Mouse (Mus musculus): ENCODE data around the gene Tgtp1. TPM values are rescaled to one million over a fixed set of nuclear protein-coding genes. Genes with fewer than 3 reads are reported as not detected.
"Not testable (repeated sequence)": the region's sequence is repeated elsewhere in the genome, so short reads cannot be mapped to it uniquely, and the experiment has no call there.

The Tgtp1 gene
- polyA plus RNA-seq, 1 experiment from 2014 or later = not detected

DNA sequence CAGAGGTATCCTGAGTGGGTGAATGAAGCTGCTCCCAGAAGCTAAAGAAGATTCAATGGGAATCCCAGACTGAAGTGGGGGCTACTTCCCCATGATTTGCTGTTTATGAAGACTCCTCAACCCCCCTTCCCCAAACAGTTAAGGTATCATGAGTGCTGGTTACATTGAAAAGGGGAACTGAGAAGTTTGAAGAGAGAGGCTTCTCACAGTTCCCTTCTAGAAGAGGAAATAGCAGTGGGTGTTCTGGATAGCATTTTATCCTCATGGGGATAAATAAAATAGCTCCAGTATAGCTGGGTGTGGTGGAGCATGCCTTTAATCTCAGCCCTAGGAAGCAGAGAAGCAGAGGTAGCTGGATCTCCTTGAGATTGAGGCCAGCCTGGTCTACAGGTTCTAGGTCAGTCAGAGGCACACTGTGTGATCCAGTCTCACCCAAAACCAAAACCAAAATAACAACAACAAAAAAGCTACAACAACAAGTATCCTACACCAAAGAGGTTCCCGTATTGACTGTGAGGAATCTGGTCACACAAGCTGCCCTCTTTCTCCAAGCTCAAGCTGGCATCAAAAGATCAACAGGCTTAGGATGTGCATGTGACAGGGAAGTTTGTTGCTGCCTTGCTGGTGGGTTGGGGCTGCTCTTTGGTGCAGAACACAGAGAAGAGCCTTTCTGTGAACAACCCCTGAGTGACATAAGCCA lies 15.6 kb downstream of the Tgtp1 start, which contains the start of gene Olfr56:
Olfr56 (plus strand) TSS at position 650 of the 700 bp plus-strand sequence.
- no CpG with 5 or more reads among the region's 1 CpGs for WGBS
- H3K4me3 ChIP-seq; H3K4me1 ChIP-seq; H3K9me3 ChIP-seq (replicated peaks); H3K27me3 ChIP-seq; H3K36me3 ChIP-seq (ENCODE audit: poor library complexity, severe bottlenecking); H3K9ac ChIP-seq; H3K27ac ChIP-seq; ATAC-seq; H3K4me2 ChIP-seq: not testable (repeated sequence)

DNA sequence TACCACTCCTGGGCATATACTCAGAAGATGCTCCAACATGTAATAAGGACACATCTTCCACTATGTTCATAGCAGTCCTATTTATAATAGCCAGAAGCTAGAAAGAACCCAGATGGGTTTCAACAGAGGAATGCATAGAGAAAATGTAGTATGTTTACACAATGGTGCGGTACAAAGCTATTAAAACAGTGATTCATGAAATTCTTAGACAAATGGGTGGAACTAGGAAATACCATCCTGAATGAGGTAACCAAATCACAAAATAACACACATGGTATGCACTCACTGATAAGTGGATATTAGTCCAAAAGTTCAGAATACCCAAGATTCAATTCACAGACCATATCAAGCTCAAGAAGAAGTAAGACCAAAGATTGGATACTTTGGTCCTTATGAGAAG lies 19.3 kb downstream of the Tgtp1 start:
- not testable (repeated sequence) for H3K4me2 ChIP-seq; H3K4me3 ChIP-seq; H3K4me1 ChIP-seq; H3K36me3 ChIP-seq (ENCODE audit: poor library complexity, severe bottlenecking); ATAC-seq; H3K9me3 ChIP-seq (replicated peaks); H3K9ac ChIP-seq; H3K27ac ChIP-seq; H3K27me3 ChIP-seq
- no CpG with 5 or more reads among the region's 1 CpGs for WGBS

DNA sequence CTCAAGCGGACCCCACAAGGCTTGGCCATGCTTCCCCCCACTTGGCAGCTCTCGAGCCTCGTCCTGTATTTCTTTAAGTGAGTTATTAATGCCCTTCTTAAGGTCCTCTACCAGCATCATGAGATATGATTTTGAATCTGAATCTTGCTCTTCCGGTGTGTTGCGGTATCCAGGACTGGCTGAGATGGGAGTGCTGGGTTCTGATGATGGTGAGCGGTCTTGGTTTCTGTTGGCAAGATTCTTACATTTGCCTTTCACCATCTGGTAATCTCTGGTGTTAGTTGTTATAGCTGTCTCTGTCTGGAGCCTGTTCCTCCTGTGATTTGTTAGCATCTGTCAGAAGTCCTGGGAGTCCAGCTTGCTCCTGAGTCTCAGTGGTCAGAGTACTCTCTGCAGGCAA lies 47.9 kb downstream of the Tgtp1 start, which contains the start of gene Psme2b:
Psme2b (minus strand) TSS at position 101 of the 400 bp plus-strand sequence.
- H3K9ac ChIP-seq; H3K36me3 ChIP-seq (ENCODE audit: poor library complexity, severe bottlenecking); H3K9me3 ChIP-seq (replicated peaks); H3K27ac ChIP-seq; H3K4me3 ChIP-seq; H3K4me1 ChIP-seq; H3K4me2 ChIP-seq; ATAC-seq; H3K27me3 ChIP-seq: not testable (repeated sequence)
- 91% methylated on average over 6 of the region's 6 CpGs for WGBS

DNA sequence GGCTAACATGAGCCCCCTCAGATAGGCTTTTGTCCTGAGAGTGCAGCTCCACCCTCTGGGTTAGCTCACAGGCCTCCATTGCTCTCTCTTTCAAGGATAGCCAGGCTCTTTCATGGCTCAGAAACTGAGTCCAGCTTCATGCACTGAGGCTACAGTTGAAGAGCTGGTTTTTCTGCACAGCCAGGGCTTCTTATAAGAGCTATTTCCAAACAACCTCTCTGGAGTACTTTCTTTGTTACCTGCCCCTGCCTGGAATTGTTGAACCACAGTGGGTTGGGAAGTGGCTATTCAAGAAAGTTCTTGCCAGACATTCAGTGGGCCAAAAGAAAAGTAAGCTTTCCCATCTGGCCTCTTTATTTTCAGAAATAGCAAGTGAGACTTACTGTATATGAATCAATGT lies 54.7 kb downstream of the Tgtp1 start:
- not testable (repeated sequence) for H3K9ac ChIP-seq; H3K4me3 ChIP-seq; H3K4me2 ChIP-seq; H3K4me1 ChIP-seq; H3K27me3 ChIP-seq; ATAC-seq; H3K9me3 ChIP-seq (replicated peaks); H3K27ac ChIP-seq; H3K36me3 ChIP-seq (ENCODE audit: poor library complexity, severe bottlenecking)

Other genes starting within 250 kb of the Tgtp1 start
- 585 and 587 TPM in 2 replicates for gene Rack1, start 193.8 kb downstream of the Tgtp1 start, polyA plus RNA-seq (2015; fragmentation: Nextera tagmentation; extraction: Ambion mirVana)
- 6.0 and 7.4 TPM in 2 replicates for gene Trim41, start 176.8 kb downstream of the Tgtp1 start, polyA plus RNA-seq (2015; fragmentation: Nextera tagmentation; extraction: Ambion mirVana)
- 0.71 and 0.80 TPM in 2 replicates for gene Trim7, start 168.0 kb downstream of the Tgtp1 start, polyA plus RNA-seq (2015; fragmentation: Nextera tagmentation; extraction: Ambion mirVana)
- gene Gm12184, start 167.5 kb downstream of the Tgtp1 start, polyA plus RNA-seq (2015; fragmentation: Nextera tagmentation; extraction: Ambion mirVana) = 4.2 and 5.2 TPM in 2 replicates
- 1.6 and 1.9 TPM in 2 replicates for gene Irgm1, start 122.5 kb downstream of the Tgtp1 start, polyA plus RNA-seq (2015; fragmentation: Nextera tagmentation; extraction: Ambion mirVana)
- gene Gm5431, start 92.0 kb downstream of the Tgtp1 start, polyA plus RNA-seq (2015; fragmentation: Nextera tagmentation; extraction: Ambion mirVana) = 0.08 TPM in 1 of 2 replicates, not detected in the other
- 1.5 and 2.2 TPM in 2 replicates for gene Psme2b, start 48.0 kb downstream of the Tgtp1 start, polyA plus RNA-seq (2015; fragmentation: Nextera tagmentation; extraction: Ambion mirVana)
- not detected in 2 replicates for gene Olfr56, start 15.3 kb downstream of the Tgtp1 start, polyA plus RNA-seq (2015; fragmentation: Nextera tagmentation; extraction: Ambion mirVana)
- gene 9930111J21Rik1, start 14.8 kb downstream of the Tgtp1 start, polyA plus RNA-seq (2015; fragmentation: Nextera tagmentation; extraction: Ambion mirVana) = 0.15 and 0.24 TPM in 2 replicates
- not detected in 2 replicates for gene Gm12185, start 1.9 kb downstream of the Tgtp1 start, polyA plus RNA-seq (2015; fragmentation: Nextera tagmentation; extraction: Ambion mirVana)
- 0.13 and 0.21 TPM in 2 replicates for gene 9930111J21Rik2, start 57.1 kb upstream of the Tgtp1 start, polyA plus RNA-seq (2015; fragmentation: Nextera tagmentation; extraction: Ambion mirVana)
- not detected in 2 replicates for gene Tgtp2, start 70.0 kb upstream of the Tgtp1 start, polyA plus RNA-seq (2015; fragmentation: Nextera tagmentation; extraction: Ambion mirVana)
- gene Ifi47, start 82.4 kb upstream of the Tgtp1 start, polyA plus RNA-seq (2015; fragmentation: Nextera tagmentation; extraction: Ambion mirVana) = 0.27 and 0.47 TPM in 2 replicates
- gene Olfr1396, start 120.7 kb upstream of the Tgtp1 start, polyA plus RNA-seq (2015; fragmentation: Nextera tagmentation; extraction: Ambion mirVana) = not detected in 2 replicates
- not detected in 2 replicates for gene Olfr1395, start 148.1 kb upstream of the Tgtp1 start, polyA plus RNA-seq (2015; fragmentation: Nextera tagmentation; extraction: Ambion mirVana)
- gene Olfr1394, start 160.2 kb upstream of the Tgtp1 start, polyA plus RNA-seq (2015; fragmentation: Nextera tagmentation; extraction: Ambion mirVana) = not detected in 2 replicates
- 0.03 and 0.26 TPM in 2 replicates for gene Btnl9, start 193.0 kb upstream of the Tgtp1 start, polyA plus RNA-seq (2015; fragmentation: Nextera tagmentation; extraction: Ambion mirVana)
- gene Zfp62, start 209.1 kb upstream of the Tgtp1 start, polyA plus RNA-seq (2015; fragmentation: Nextera tagmentation; extraction: Ambion mirVana) = 58.5 and 58.6 TPM in 2 replicates